Mouse (Mus musculus) monocyte, adult 5-6 weeks (primary cell): ENCODE measurements around the gene Irx4. TPM values are rescaled to one million over a fixed set of nuclear protein-coding genes. Genes with fewer than 3 reads are reported as not detected.

Experiments
- ATAC-seq: fragments of 153-309, 156-312 bp; replicated peaks from 2 replicates; pipeline ENCODE4 v1.8.0; 2017; ENCODE audit warnings: mild to moderate bottlenecking; ENCODE audit not compliant: low TSS enrichment, insufficient number of reproducible peaks, severe bottlenecking, poor library complexity, low FRiP score
- total RNA-seq: library from RNA; stranded (forward); fragments of 200-1000, 200-491, 200-594 nt; gene quantifications from 3 replicates; pipeline ENCODE4 v1.2.3, GENCODE M21; 2017

Gene Irx4
- not detected in 3 replicates for total RNA-seq

GRCm38 (mm10) chr13:73260354-73261035 lies at the start of gene Irx4:
Irx4 (plus strand) TSS chr13:73260479.
- no peak for ATAC-seq

GRCm38 (mm10) chr13:73214301-73214700 lies 46.0 kb upstream of the Irx4 start:
- ATAC-seq: no peak

GRCm38 (mm10) chr13:73236461-73236860 lies 23.8 kb upstream of the Irx4 start:
- ATAC-seq: no peak

- ATAC-seq: no peak
These were observed 21.0 kb upstream of the Irx4 start for GRCm38 (mm10) chr13:73239191-73239746.

GRCm38 (mm10) chr13:73242556-73242955 lies 17.7 kb upstream of the Irx4 start:
- ATAC-seq: no peak

- ATAC-seq: no peak
These were observed 13.3 kb upstream of the Irx4 start for GRCm38 (mm10) chr13:73246961-73247360.

GRCm38 (mm10) chr13:73251222-73251621 lies 9.1 kb upstream of the Irx4 start:
- no peak for ATAC-seq

- ATAC-seq: no peak
These were observed 8.3 kb upstream of the Irx4 start for GRCm38 (mm10) chr13:73252022-73252421.

GRCm38 (mm10) chr13:73258415-73258814 lies 1.9 kb upstream of the Irx4 start:
- no peak for ATAC-seq

- ATAC-seq: no peak
These were observed 514 bp upstream of the Irx4 start for GRCm38 (mm10) chr13:73259577-73260353.

GRCm38 (mm10) chr13:73261036-73261730 lies 904 bp downstream of the Irx4 start:
- no peak for ATAC-seq

GRCm38 (mm10) chr13:73261881-73262280 lies 1.6 kb downstream of the Irx4 start:
- no peak for ATAC-seq

GRCm38 (mm10) chr13:73262336-73263127 lies 2.3 kb downstream of the Irx4 start:
- no peak for ATAC-seq

- ATAC-seq: no peak
These were observed 3.1 kb downstream of the Irx4 start for GRCm38 (mm10) chr13:73263128-73263971.

- no peak for ATAC-seq
These were observed 4.0 kb downstream of the Irx4 start for GRCm38 (mm10) chr13:73264166-73264735.

- ATAC-seq: no peak
These were observed 4.6 kb downstream of the Irx4 start for GRCm38 (mm10) chr13:73264831-73265230.

- no peak for ATAC-seq
These were observed 5.2 kb downstream of the Irx4 start for GRCm38 (mm10) chr13:73265442-73265841.
